Mouse (Mus musculus) ES-E14 (cell line): ENCODE results near the gene Tmem179b. TPM values are rescaled to one million over a fixed set of nuclear protein-coding genes. Genes with fewer than 3 reads are reported as not detected.

Source experiments
- DNase-seq: peaks from one replicate; pipeline ENCODE4 v3.0.0-alpha.2; 2013; ENCODE audit warnings: low read depth, low spot score
- H3K27ac ChIP-seq: 2 replicates; pipeline ENCODE4 v1.5.1; 2012; ENCODE audit warnings: low read depth, mild to moderate bottlenecking, low read length, moderate library complexity, mixed read lengths; ENCODE audit not compliant: poor library complexity, insufficient read depth, severe bottlenecking
- H3K36me3 ChIP-seq: 2 replicates; pipeline ENCODE4 v1.6.1; 2012; ENCODE audit warnings: mild to moderate bottlenecking, low read length, moderate library complexity, mixed read lengths; ENCODE audit not compliant: control insufficient read depth, poor library complexity, insufficient read depth, severe bottlenecking
- H3K4me1 ChIP-seq, 2 experiments: fragments of 150-350 bp in 1 of 2; sonication (generic) in 1 of 2; 2 replicates each; pipeline ENCODE4 v1.6.1; 2012; ENCODE audit warnings: low read length in 2 of 2, mild to moderate bottlenecking in 1 of 2, mixed read lengths in 1 of 2; ENCODE audit not compliant: control insufficient read depth in 2 of 2, insufficient read depth in 2 of 2, poor library complexity in 1 of 2
- H3K4me3 ChIP-seq, 2 experiments: fragments of 150-350 bp in 1 of 2; sonication (generic) in 1 of 2; 2 replicates each; pipeline ENCODE4 v1.5.1; 2012; ENCODE audit warnings: low read length in 2 of 2, low read depth in 1 of 2, mild to moderate bottlenecking in 1 of 2, mixed read lengths in 1 of 2; ENCODE audit not compliant: insufficient read depth in 1 of 2, poor library complexity in 1 of 2, severe bottlenecking in 1 of 2
- H3K9ac ChIP-seq: 2 replicates; pipeline ENCODE4 v1.6.1; 2012; ENCODE audit warnings: low read depth, mild to moderate bottlenecking, low read length, mixed read lengths; ENCODE audit not compliant: poor library complexity, insufficient read depth, severe bottlenecking
- H3K9me3 ChIP-seq: fragments of 150-350 bp; sonication (generic); 2 replicates; pipeline ENCODE4 v1.6.1; 2012; ENCODE audit warnings: low read depth, mild to moderate bottlenecking, low read length; ENCODE audit not compliant: control insufficient read depth, insufficient read depth
- CHD2 ChIP-seq: IDR thresholded peaks from 2 replicates; pipeline ENCODE4 v1.6.1; 2014; ENCODE audit warnings: mild to moderate bottlenecking, low read depth, low read length, inconsistent platforms
- HCFC1 ChIP-seq: IDR thresholded peaks from 2 replicates; pipeline ENCODE4 v1.6.1; 2012; ENCODE audit warnings: low read length, inconsistent platforms, borderline replicate concordance; ENCODE audit not compliant: insufficient read depth
- MAFK ChIP-seq: IDR thresholded peaks from 2 replicates; pipeline ENCODE4 v1.6.1; 2014; ENCODE audit warnings: mild to moderate bottlenecking, low read depth, low read length, inconsistent platforms; ENCODE audit not compliant: insufficient read depth
- ZC3H11A ChIP-seq: IDR thresholded peaks from 2 replicates; pipeline ENCODE4 v1.6.1; 2012; ENCODE audit warnings: low read depth, mild to moderate bottlenecking, inconsistent platforms, low read length, borderline replicate concordance
- ZNF384 ChIP-seq: IDR thresholded peaks from 2 replicates; pipeline ENCODE4 v1.6.1; 2012; ENCODE audit warnings: low read depth, low read length, inconsistent platforms
- in situ Hi-C, 2 experiments: fragments of 600-800 bp; cut with MboI; formaldehyde crosslinking; loops; one replicate each; pipeline ENCODE4 v1.15.1; 2025; ENCODE audit warnings: low sequenced_read_pairs in 2 of 2, inconsistent platforms in 1 of 2; ENCODE audit not compliant: unreplicated experiment in 2 of 2
- total RNA-seq: library from RNA; depleted of rRNA; stranded (reverse); fragments of 300-350 nt; gene quantifications from 2 replicates; pipeline ENCODE4 v1.2.3, GENCODE M21; 2012

Gene Tmem179b
- total RNA-seq, 1 experiment = 45.9 TPM

GRCm38 (mm10) chr19:8815812-8816211 is 41.5 kb upstream of the Tmem179b start:
- no peak overlapping the region for H3K4me3 ChIP-seq
- DNase-seq = no peak
- no peak overlapping the region for H3K9ac ChIP-seq
- no peak overlapping the region for H3K27ac ChIP-seq
- TF ChIP-seq ZNF384 (no peak), CHD2 (no peak), MAFK (no peak), ZC3H11A (no peak), HCFC1 (no peak)
- peaks cover 0 to 3% of the 10 kb centered on the region in 2 experiments; a peak in 1 of 4 replicates for H3K4me1 ChIP-seq
- H3K9me3 ChIP-seq = no peaks in the 10 kb centered on the region
- in situ Hi-C loops = no loop called here
- H3K36me3 ChIP-seq = peaks cover 18% of the 10 kb centered on the region

GRCm38 (mm10) chr19:8806810-8807209 is 32.5 kb upstream of the Tmem179b start:
- in situ Hi-C loops = no loop called here
- H3K4me1 ChIP-seq = peaks cover 3 to 9% of the 10 kb centered on the region in 2 experiments; a peak in 3 of 4 replicates
- H3K27ac ChIP-seq = peak overlapping the region; percentile 39; the same call in 1 of the 2 replicates
- no peak for DNase-seq
- TF ChIP-seq ZC3H11A (no peak), HCFC1 (no peak), MAFK (no peak), CHD2 (no peak), ZNF384 (no peak)
- H3K9ac ChIP-seq = no peak overlapping the region
- H3K9me3 ChIP-seq = no peaks in the 10 kb centered on the region
- H3K4me3 ChIP-seq = no peak overlapping the region
- H3K36me3 ChIP-seq = peaks cover 10% of the 10 kb centered on the region

GRCm38 (mm10) chr19:8803879-8804660 is 29.8 kb upstream of the Tmem179b start:
- H3K36me3 ChIP-seq = peaks cover 5% of the 10 kb centered on the region; the same call in 1 of the 2 replicates
- H3K9ac ChIP-seq = no peak overlapping the region
- no peak overlapping the region for H3K4me3 ChIP-seq
- no peaks in the 10 kb centered on the region for H3K9me3 ChIP-seq
- in situ Hi-C loops = no loop called here
- H3K27ac ChIP-seq = no peak overlapping the region
- TF ChIP-seq MAFK = no peak
- no peak for TF ChIP-seq ZC3H11A
- no peak for TF ChIP-seq ZNF384
- no peak for TF ChIP-seq CHD2
- no peak for TF ChIP-seq HCFC1
- no peak for DNase-seq
- peaks cover 7 to 9% of the 10 kb centered on the region in 2 experiments for H3K4me1 ChIP-seq

GRCm38 (mm10) chr19:8803204-8803780 is 29.0 kb upstream of the Tmem179b start:
- peak overlapping the region; percentile 82 to 99; a peak in 2 of 4 replicates for H3K4me3 ChIP-seq
- H3K9me3 ChIP-seq = no peaks in the 10 kb centered on the region
- in situ Hi-C loops = no loop called here
- H3K36me3 ChIP-seq = peaks cover 5% of the 10 kb centered on the region; the same call in 1 of the 2 replicates
- no peak for DNase-seq
- H3K4me1 ChIP-seq = peaks cover 7 to 9% of the 10 kb centered on the region in 2 experiments
- TF ChIP-seq CHD2 = no peak
- no peak for TF ChIP-seq MAFK
- TF ChIP-seq ZNF384 = no peak
- no peak for TF ChIP-seq ZC3H11A
- no peak for TF ChIP-seq HCFC1
- H3K27ac ChIP-seq = no peak overlapping the region; the same call in 1 of the 2 replicates
- peak overlapping the region; percentile 69; the same call in 1 of the 2 replicates for H3K9ac ChIP-seq
